Mouse (Mus musculus) erythroblast, embryonic 14.5 days (primary cell): ENCODE measurements around the gene Ugt2a3. TPM values are rescaled to one million over a fixed set of nuclear protein-coding genes. Genes with fewer than 3 reads are reported as not detected.
"Not testable (repeated sequence)": the region's sequence is repeated elsewhere in the genome, so short reads cannot be mapped to it uniquely, and the experiment has no call there.

Experiments
- H3K27me3 ChIP-seq: 2 replicates; pipeline ENCODE4 v1.6.1; 2012; ENCODE audit warnings: inconsistent platforms; ENCODE audit not compliant: control insufficient read depth
- H3K36me3 ChIP-seq: 2 replicates; pipeline ENCODE4 v1.6.1; 2012; ENCODE audit warnings: mild to moderate bottlenecking, inconsistent platforms; ENCODE audit not compliant: control insufficient read depth
- H3K4me1 ChIP-seq: 2 replicates; pipeline ENCODE4 v1.6.1; 2012; ENCODE audit warnings: inconsistent platforms; ENCODE audit not compliant: control insufficient read depth
- H3K4me3 ChIP-seq: replicated peaks from 2 replicates; pipeline ENCODE3; 2012; ENCODE audit warnings: moderate library complexity, mild to moderate bottlenecking, inconsistent platforms
- H3K9me3 ChIP-seq: 2 replicates; pipeline ENCODE4 v1.6.1; 2012; ENCODE audit warnings: low read length, inconsistent platforms, mixed read lengths; ENCODE audit not compliant: control insufficient read depth
- GATA1 ChIP-seq: IDR thresholded peaks from 2 replicates; pipeline ENCODE4 v1.6.1; 2012; ENCODE audit warnings: low read length, inconsistent platforms, mixed read lengths
- TAL1 ChIP-seq: IDR thresholded peaks from 3 replicates; pipeline ENCODE4 v1.6.1; 2012; ENCODE audit warnings: low read length, inconsistent platforms, mixed read lengths
- polyA plus RNA-seq: library from polyadenylated mRNA; stranded (reverse); fragments of >175 nt; gene quantifications from 2 replicates; pipeline ENCODE4 v1.2.3, GENCODE M21; 2012

The Ugt2a3 gene
- polyA plus RNA-seq, 1 experiment = not detected

- Histone ChIP-seq H3K36me3 (no peaks in the 10 kb centered on the region), H3K4me1 (no peaks in the 10 kb centered on the region), H3K9me3 (peaks cover 11% of the 10 kb centered on the region), H3K4me3 (no peak overlapping the region), H3K27me3 (no peaks in the 10 kb centered on the region)
- no peak for TF ChIP-seq TAL1
- TF ChIP-seq GATA1 = no peak
These were observed 3.5 kb upstream of the Ugt2a3 start for GRCm38 (mm10) chr5:87340461-87340860.

DNA sequence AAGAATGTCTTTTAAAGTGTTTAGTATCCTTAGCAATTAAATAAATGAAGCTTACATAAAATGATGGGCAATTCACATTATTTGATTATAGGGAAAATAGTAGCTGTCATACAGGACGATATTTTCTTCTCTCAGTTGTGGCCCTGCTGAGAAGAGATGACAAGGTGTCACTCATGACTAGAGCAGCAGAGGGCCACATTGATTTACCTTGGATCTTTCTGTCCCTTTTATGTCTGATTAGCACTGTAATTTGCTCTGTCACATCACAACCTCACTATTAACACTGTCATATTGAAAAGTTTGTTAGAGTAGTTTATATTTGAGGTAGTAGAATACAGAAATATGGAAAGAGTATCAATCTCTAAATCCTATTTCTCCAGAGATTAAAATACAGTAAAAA is 1.8 kb downstream of the Ugt2a3 start:
- Histone ChIP-seq H3K4me3 (no peak overlapping the region), H3K4me1 (no peaks in the 10 kb centered on the region), H3K9me3 (peaks cover 2% of the 10 kb centered on the region), H3K27me3 (no peaks in the 10 kb centered on the region), H3K36me3 (no peaks in the 10 kb centered on the region)
- TF ChIP-seq GATA1 (no peak), TAL1 (no peak)

- Histone ChIP-seq H3K4me1 (no peaks in the 10 kb centered on the region), H3K9me3 (peaks cover 2% of the 10 kb centered on the region; the same call in 1 of the 2 replicates), H3K27me3 (no peaks in the 10 kb centered on the region), H3K4me3 (no peak overlapping the region), H3K36me3 (no peaks in the 10 kb centered on the region)
- TF ChIP-seq GATA1 (no peak), TAL1 (no peak)
These were observed 3.4 kb downstream of the Ugt2a3 start for GRCm38 (mm10) chr5:87333584-87333983.

DNA sequence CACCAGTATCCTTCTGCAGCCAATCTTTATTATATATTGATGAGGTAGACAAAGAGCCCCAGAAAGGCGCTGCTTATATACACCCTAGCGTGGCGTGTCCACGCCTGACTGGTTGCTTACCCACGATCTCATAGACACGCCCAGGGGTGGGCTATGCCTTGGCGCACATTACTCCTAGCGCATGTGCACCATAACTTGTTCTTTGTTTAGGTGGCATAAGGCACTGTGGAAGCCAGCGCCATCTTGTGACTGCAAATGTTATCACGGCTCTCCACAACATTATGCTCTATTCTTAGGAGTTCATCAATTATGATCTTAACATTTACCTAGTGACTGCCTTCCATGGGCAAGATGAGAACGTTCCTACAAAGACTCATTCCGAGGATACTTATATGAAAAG is 25.6 kb downstream of the Ugt2a3 start:
- H3K36me3 ChIP-seq = no peaks in the 10 kb centered on the region
- TF ChIP-seq GATA1 (no peak), TAL1 (no peak)
- no peaks in the 10 kb centered on the region for H3K4me1 ChIP-seq
- H3K27me3 ChIP-seq = no peaks in the 10 kb centered on the region
- H3K4me3 ChIP-seq = no peak overlapping the region
- H3K9me3 ChIP-seq = peaks cover 6% of the 10 kb centered on the region

DNA sequence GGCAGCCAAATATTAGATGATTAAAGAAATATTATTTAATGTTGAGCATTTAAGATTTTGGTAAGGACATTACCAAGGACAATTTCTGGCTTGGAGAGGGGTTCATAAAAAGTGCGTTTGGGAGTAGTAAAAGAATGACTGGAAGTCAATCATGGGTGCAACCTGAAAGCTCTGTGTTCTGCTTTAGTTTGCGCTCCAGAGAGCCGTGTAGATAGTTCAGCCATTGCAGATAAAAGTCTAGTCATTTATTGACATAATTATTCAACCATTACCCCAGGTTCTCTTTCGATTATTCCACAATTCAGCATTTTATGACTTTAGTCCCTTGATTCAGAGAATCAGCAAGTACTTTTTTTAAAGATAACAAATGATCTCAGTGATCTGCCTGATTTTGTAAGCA is 50.8 kb downstream of the Ugt2a3 start:
- not testable (repeated sequence) for H3K9me3 ChIP-seq, H3K36me3 ChIP-seq, H3K4me3 ChIP-seq, H3K4me1 ChIP-seq, H3K27me3 ChIP-seq

- not testable (repeated sequence) for H3K4me3 ChIP-seq, H3K27me3 ChIP-seq, H3K4me1 ChIP-seq, H3K36me3 ChIP-seq
- H3K9me3 ChIP-seq = peaks cover 16% of the 10 kb centered on the region
These were observed 61.0 kb downstream of the Ugt2a3 start for GRCm38 (mm10) chr5:87275986-87276385.

GRCm38 (mm10) chr5:87275581-87275980 is 61.4 kb downstream of the Ugt2a3 start:
- H3K9me3 ChIP-seq = peaks cover 16% of the 10 kb centered on the region
- TF ChIP-seq TAL1 (no peak), GATA1 (no peak)
- no peak overlapping the region for H3K4me3 ChIP-seq
- H3K27me3 ChIP-seq = no peaks in the 10 kb centered on the region
- no peaks in the 10 kb centered on the region for H3K4me1 ChIP-seq
- no peaks in the 10 kb centered on the region for H3K36me3 ChIP-seq

Other genes with a start within 250 kb of the Ugt2a3 start
- gene Ugt2b36, start 244.6 kb downstream of the Ugt2a3 start, polyA plus RNA-seq = not detected in 2 replicates
- not detected in 2 replicates for gene Ugt2b5, start 196.9 kb downstream of the Ugt2a3 start, polyA plus RNA-seq
- not detected in 2 replicates for gene Ugt2b37, start 82.4 kb downstream of the Ugt2a3 start, polyA plus RNA-seq
- gene Ugt2b38, start 87.0 kb upstream of the Ugt2a3 start, polyA plus RNA-seq = not detected in 2 replicates
- gene Ugt2a2, start 145.1 kb upstream of the Ugt2a3 start, polyA plus RNA-seq = not detected in 2 replicates
- gene Gm43638, start 149.6 kb upstream of the Ugt2a3 start, polyA plus RNA-seq = not detected in 2 replicates
- gene Ugt2a1, start 153.7 kb upstream of the Ugt2a3 start, polyA plus RNA-seq = not detected in 2 replicates
- gene Sult1b1, start 201.0 kb upstream of the Ugt2a3 start, polyA plus RNA-seq = not detected in 2 replicates
- not detected in 2 replicates for gene Sult1d1, start 231.8 kb upstream of the Ugt2a3 start, polyA plus RNA-seq